Mouse (Mus musculus) ES-Bruce4 (cell line): Measurements from ENCODE around the gene Mcm2.

Source experiments
- CTCF ChIP-seq: IDR thresholded peaks from one replicate; pipeline ENCODE4 v1.8.1; 2011; ENCODE audit warnings: low read depth, low read length
- POLR2A ChIP-seq: IDR thresholded peaks from one replicate; pipeline ENCODE4 v1.8.1; 2011; ENCODE audit warnings: low read length; ENCODE audit not compliant: insufficient read depth

DNA sequence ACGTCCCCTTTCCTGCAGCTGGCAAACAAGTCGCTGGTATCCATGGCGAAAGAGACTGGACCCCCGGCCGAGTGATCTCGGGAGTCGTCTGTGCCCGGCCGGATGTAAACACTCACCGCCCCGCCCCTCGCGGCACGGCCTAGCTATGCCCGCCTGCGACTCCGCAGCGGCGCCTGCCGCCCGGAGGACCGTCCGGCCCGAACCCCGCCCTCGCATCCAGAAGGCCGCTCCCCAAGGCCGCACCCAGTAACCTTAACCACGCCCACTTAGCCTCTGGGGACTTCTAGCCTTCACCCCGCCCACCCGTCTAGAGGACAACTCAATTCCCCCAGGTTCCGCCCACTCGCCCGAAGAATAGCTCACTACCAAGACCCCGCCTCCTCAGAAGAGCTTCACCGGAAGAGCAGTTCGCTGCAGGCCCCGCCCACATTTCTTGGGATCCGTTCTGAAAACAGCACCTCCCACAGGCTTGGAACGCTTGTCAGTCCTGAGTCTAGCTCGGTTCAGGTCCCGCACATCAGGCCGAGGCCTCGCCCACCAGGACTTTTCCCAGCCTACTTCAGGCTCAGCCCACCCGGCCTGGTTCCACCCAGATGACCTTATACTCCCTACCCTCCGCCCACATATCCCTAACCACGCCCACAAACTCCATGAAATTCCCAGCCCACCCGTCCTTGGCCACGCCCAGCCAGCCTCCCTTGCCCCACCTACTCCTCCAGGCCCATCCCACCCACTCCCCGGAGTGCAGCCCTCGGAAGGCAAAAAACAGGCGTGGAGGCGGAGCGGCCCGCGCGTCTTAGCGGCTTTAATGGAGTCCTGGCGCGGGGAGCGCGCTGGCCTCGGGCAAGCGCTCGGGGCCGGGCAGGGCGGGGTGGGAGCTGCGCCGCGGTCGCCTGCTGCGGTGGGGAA, 56.5 kb downstream of the Mcm2 start, which contains the start of gene Abtb1:
- peak; percentile 25 for TF ChIP-seq POLR2A
- TF ChIP-seq CTCF = peak; percentile 56
